Mouse (Mus musculus) heart, postnatal 0 days (tissue): ENCODE measurements around the gene Tssk6.

Source experiments
- CTCF ChIP-seq: IDR thresholded peaks from 2 replicates; pipeline ENCODE4 v1.5.1; 2016; ENCODE audit warnings: antibody characterized with exemption, control low read depth, low read depth
- EP300 ChIP-seq: IDR thresholded peaks from 2 replicates; pipeline ENCODE4 v1.6.1; 2016; ENCODE audit warnings: antibody characterized with exemption, low read depth

GRCm38 (mm10) chr8:69870907-69871306 lies 31.1 kb upstream of the Tssk6 start:
- TF ChIP-seq CTCF (no peak), EP300 (no peak)
